Mouse (Mus musculus) c-Kit-negative CD71-positive TER-119-positive erythroid progenitor cells, embryonic 14.5 days (primary cell): ENCODE data around the gene Taar5.
A peak's percentile ranks its signal among the peaks of the same experiment; 100 is the strongest.

Experiments
- DNase-seq: peaks from one replicate; pipeline ENCODE4 v3.0.0-alpha.2; 2013; ENCODE audit warnings: low read depth, low spot score

The Taar5 gene

GRCm38 (mm10) chr10:23970656-23971165 lies at the start of gene Taar5:
Taar5 (plus strand) TSS chr10:23970706.
- no peak for DNase-seq

- no peak for DNase-seq
Measured at GRCm38 (mm10) chr10:23922468-23922867, 48.0 kb upstream of the Taar5 start.

GRCm38 (mm10) chr10:23923941-23924340 lies 46.6 kb upstream of the Taar5 start:
- DNase-seq: no peak

- no peak for DNase-seq
Measured at GRCm38 (mm10) chr10:23937613-23938012, 32.9 kb upstream of the Taar5 start.

- no peak for DNase-seq
Measured at GRCm38 (mm10) chr10:23938312-23938711, 32.2 kb upstream of the Taar5 start, which contains the start of gene Taar2. Taar2 (plus strand) TSS chr10:23938572.

GRCm38 (mm10) chr10:23942465-23942864 lies 28.0 kb upstream of the Taar5 start:
- peak; percentile 16 for DNase-seq

GRCm38 (mm10) chr10:23948026-23948425 lies 22.5 kb upstream of the Taar5 start:
- DNase-seq: no peak

GRCm38 (mm10) chr10:23949508-23950005 lies 20.9 kb upstream of the Taar5 start, which contains the start of gene Taar3:
Taar3 (plus strand) TSS chr10:23949558.
- DNase-seq: no peak

- DNase-seq: no peak
Measured at GRCm38 (mm10) chr10:23951714-23952113, 18.8 kb upstream of the Taar5 start.

GRCm38 (mm10) chr10:23959071-23959470 lies 11.4 kb upstream of the Taar5 start:
- no peak for DNase-seq

- DNase-seq: no peak
Measured at GRCm38 (mm10) chr10:23960444-23960915, 10.0 kb upstream of the Taar5 start, which contains the start of gene Taar4. Taar4 (plus strand) TSS chr10:23960494.

GRCm38 (mm10) chr10:23963444-23963843 lies 7.1 kb upstream of the Taar5 start:
- no peak for DNase-seq

- no peak for DNase-seq
Measured at GRCm38 (mm10) chr10:23964921-23965610, 5.4 kb upstream of the Taar5 start.

- no peak for DNase-seq
Measured at GRCm38 (mm10) chr10:23971256-23971655, 750 bp downstream of the Taar5 start.

GRCm38 (mm10) chr10:23977958-23978357 lies 7.5 kb downstream of the Taar5 start:
- no peak for DNase-seq

GRCm38 (mm10) chr10:23978901-23979705 lies 8.6 kb downstream of the Taar5 start:
- DNase-seq: no peak

GRCm38 (mm10) chr10:23985546-23985945 lies 15.0 kb downstream of the Taar5 start, which contains the start of gene Taar6:
Taar6 (minus strand) TSS chr10:23985646.
- DNase-seq: no peak

GRCm38 (mm10) chr10:23986419-23986818 lies 15.9 kb downstream of the Taar5 start:
- no peak for DNase-seq

GRCm38 (mm10) chr10:23993381-23993780 lies 22.9 kb downstream of the Taar5 start, which contains the start of gene Taar7a:
Taar7a (minus strand) TSS chr10:23993481.
- no peak for DNase-seq

GRCm38 (mm10) chr10:23999639-24000038 lies 29.1 kb downstream of the Taar5 start, which contains the start of gene Taar7b:
Taar7b (plus strand) TSS chr10:23999939.
- no peak for DNase-seq

GRCm38 (mm10) chr10:24006442-24006841 lies 35.9 kb downstream of the Taar5 start:
- DNase-seq: no peak

- DNase-seq: no peak
Measured at GRCm38 (mm10) chr10:24007034-24007433, 36.5 kb downstream of the Taar5 start.
